Mouse (Mus musculus) ovary, adult 18-20 months (tissue): ENCODE measurements around the gene 4930452B06Rik.

ENCODE experiments used
- DNase-seq: peaks from one replicate; pipeline ENCODE4 v3.0.0; 2022; ENCODE audit warnings: low spot score, mixed read lengths

Gene 4930452B06Rik

GRCm38 (mm10) chr14:8451117-8451516 is 214.9 kb downstream of the 4930452B06Rik start:
- DNase-seq, result no peak

DNA sequence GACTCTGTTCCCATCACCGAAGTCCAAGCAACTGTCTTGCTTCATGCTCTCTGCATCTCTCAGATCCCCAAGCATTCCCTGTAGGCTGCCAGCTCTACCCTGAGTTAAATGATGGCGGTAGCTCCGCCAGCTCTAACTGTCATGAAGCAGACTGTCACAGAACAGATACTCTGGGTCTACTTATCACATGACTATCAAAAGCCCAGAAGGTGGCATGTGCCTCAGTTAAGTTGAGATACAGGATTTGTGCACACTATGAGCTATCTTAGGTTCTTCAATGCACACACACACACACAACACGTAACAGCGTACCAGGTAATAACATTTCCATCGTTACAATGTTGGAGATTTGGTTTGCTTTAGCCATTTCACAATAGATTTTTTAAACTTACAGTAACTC is 215.7 kb downstream of the 4930452B06Rik start:
- no peak for DNase-seq

DNA sequence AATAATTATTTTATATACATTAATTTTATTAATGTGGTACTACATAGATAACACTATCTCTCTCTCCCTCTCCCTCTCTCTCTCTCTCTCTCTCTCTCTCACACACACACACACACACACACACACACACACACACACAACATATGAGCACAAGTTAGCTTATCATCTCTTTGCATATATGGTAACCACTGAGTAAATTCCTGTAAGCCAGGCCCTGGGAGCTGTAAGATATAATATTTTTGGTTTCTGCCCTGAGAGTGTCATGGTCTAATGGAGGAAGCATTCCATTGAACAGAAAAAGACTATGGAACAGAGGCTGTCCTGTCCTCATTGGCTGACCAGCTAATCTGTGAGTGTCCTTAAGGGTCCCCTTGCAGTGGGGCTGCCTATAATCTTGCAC is 216.7 kb downstream of the 4930452B06Rik start:
- DNase-seq, result no peak

DNA sequence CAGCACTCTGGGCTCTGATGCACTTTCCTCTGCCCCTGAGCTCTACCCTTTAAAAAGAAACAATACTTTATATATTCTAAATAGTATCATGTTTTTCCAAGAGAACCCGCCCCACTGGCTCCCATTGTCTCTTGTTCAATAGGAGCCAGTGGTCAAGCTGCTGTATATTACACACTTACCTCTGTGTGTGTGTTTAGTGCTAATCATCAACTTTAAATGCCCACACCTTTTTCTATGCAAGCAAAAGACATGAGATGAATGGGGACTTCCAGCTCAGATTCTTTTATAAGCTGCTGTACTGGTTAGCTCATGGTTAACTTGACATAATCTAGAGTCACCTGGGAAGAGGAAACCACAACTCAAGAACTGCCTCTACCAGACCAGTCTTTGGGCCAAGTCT is 218.7 kb downstream of the 4930452B06Rik start:
- DNase-seq, result no peak

DNA sequence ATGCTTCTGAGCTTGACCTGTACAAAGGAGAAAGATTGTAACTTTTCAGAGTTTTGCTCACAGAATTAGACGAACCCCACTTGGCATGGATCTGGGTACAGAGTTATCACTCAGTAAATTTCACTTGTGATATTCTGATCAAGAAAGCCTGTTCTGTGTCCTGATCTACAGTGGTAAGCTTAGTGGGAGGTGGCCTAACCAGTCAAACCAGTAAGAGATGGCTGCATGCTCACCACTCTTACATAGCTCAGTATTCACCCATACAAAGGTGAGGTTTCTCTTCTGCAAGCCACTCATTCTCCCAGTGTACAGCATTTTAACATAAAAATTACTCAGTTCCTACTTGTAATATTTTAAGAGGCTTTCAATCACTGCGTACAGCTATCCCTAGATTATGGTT is 221.7 kb downstream of the 4930452B06Rik start:
- DNase-seq, result no peak

- no peak for DNase-seq
Observed at GRCm38 (mm10) chr14:8442691-8443090, 223.3 kb downstream of the 4930452B06Rik start.

GRCm38 (mm10) chr14:8441623-8442022 is 224.4 kb downstream of the 4930452B06Rik start:
- DNase-seq, result no peak

GRCm38 (mm10) chr14:8430611-8431230 is 235.3 kb downstream of the 4930452B06Rik start:
- DNase-seq, result no peak

- no peak for DNase-seq
Observed at GRCm38 (mm10) chr14:8429767-8430166, 236.3 kb downstream of the 4930452B06Rik start.

DNA sequence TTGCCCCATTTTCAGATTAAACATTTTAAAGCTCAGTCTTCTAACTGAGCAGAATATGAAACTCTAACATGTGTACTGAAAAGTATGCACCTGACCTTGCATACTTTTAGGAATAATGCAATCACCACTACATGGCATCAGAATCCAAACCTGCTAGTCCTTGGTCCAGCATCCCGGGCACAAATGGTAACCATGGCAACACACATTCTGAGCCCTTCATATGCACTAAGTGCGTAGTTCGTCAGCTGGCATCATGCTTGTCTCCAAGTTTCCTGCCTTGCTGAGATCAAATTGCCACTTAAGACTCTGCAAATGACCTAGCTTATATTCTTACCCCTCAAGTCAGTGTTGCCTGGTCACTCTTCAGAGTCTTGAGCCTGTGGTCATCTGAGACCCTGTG is 243.2 kb downstream of the 4930452B06Rik start:
- DNase-seq, result no peak

DNA sequence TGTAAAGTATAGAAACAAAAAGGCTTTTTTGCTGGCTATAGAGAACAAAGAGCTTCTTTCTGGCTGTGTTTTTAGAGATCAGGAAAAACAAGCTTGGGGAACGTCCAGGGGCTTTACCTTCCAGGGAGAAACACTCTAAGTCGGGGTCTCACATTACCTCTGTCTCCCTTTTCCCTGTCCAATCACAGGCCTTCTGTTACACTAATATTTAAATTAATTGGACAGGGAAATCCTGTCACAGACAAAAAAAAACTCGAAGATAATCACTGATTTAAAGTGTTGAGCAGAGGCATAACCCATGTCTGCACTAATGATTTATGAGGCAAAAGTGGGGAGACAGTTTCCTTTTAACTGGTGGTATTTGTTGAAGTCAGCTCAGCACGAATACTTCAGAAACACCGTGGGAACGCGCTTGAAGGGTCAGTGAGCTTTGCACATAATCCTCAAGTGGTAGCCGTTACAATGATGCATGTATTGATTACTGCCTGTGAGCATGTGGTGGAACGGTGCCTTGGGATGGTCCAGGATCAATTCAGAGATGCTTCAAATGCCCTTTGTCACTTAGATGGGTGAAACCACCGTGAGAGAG is 244.7 kb downstream of the 4930452B06Rik start:
- no peak for DNase-seq

DNA sequence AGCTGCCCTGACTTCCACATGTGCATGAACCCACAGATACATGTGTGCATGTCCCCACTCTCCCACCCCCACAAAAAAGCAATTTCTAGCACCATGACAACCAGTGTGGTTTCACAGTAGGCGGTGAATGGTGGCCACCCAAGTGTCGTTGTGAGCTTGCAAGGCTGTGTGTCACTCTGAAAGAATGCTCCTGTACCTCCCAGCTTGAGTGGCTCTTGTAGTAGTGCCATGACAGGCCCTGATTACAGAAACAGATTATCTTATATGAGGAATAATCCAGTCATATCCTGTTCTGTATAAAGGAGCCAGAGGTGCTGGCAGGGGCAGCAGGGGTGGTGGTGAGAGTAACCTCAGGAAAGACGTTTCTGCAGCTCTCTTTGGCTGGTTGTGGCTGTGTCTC is 247.4 kb downstream of the 4930452B06Rik start:
- no peak for DNase-seq

DNA sequence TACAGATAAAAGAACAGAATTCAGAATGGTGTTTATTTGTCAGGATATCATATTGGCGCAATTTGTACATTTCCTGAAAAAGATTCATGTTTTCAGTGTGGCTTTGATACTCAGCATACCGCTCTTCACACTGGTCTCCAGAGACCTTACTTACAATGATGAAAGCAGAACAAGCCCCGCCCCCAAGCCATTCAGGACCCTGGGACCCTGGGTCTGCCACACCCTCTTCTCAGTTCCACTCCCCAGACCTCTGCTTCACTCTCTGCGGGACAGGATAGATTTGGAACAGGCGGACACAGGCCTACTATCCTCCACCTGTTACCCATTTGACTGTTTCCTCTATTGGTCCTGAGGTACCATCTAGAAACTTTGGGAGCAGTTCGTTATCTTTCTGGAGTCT is 260.1 kb downstream of the 4930452B06Rik start:
- no peak for DNase-seq

GRCm38 (mm10) chr14:8403310-8403709 is 262.7 kb downstream of the 4930452B06Rik start:
- DNase-seq, result no peak

DNA sequence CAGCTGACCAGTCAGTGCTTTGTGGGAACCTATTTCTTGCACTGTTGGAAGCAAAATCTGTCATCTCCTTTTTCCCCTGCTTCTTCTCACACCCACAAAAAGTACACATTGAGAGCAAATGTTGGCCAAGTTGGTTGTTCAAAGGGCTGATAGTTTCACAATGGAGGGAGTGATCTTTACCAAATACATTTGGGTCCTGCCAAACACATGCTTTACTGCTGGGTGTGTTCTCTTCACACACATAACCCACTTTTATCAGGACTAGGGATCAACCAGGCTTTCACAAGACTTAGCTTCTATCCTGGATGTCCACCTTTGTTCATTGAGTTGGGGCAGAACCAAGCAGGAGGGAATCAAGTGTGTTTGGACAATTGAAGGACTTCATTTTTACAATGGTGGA is 267.5 kb downstream of the 4930452B06Rik start:
- no peak for DNase-seq

GRCm38 (mm10) chr14:8395690-8396287 is 270.3 kb downstream of the 4930452B06Rik start:
- DNase-seq, result no peak

GRCm38 (mm10) chr14:8392181-8392825 is 273.7 kb downstream of the 4930452B06Rik start:
- DNase-seq, result no peak
